Mouse (Mus musculus): ENCODE measurements at regions not wholly inside any gene's neighbourhood (a gene's known extent, or its start where the extent isn't known, plus 50 kb on each side); places are given as distances from the start of the nearest gene placed in this dataset.

- no peak for DNase-seq (ENCODE audit: low spot score in 2 of 2)
Measured at GRCm38 (mm10) chr6:11796361-11796760, 110.9 kb downstream of the Ndufa4 start.

DNA sequence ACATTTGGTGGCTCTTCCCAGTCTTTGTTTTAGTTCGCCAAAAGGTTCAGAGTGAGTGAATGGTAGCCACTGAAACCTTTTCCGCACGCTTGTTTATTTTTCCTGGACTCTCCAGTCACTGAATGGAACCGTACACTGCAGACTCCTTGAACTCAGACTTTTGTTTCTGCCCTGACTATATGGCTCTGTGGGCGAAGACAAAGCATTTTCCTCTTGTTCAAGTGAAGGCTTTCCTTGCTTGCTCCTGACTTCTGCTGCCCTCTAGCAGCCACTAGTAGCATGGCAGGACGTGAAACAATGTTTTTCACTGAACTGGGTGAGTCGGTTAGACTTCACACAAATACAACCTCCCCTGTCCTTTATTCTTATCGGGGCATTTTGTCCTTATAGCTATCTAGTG, 113.9 kb downstream of the Ndufa4 start:
- peak; percentile 6 to 25 for DNase-seq (ENCODE audit: low spot score in 2 of 2)

DNA sequence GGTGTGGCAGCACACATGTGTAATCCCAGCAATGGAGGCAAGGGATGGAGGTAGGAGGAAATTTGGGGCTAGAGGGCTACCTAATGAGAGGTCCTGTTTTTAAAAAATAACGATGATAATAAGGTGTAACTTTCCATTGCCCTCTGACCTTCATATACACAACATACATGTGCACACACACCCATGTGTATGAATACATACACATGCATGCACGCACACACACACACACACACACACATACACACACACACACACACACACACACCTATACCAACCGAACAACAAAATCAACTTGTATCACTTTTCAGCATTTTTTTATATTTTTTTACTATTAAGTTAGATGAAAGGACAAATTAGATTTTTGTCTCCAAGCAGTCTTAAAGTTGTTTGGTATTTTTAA, 115.1 kb downstream of the Ndufa4 start:
- DNase-seq (ENCODE audit: low spot score in 2 of 2) = no peak

DNA sequence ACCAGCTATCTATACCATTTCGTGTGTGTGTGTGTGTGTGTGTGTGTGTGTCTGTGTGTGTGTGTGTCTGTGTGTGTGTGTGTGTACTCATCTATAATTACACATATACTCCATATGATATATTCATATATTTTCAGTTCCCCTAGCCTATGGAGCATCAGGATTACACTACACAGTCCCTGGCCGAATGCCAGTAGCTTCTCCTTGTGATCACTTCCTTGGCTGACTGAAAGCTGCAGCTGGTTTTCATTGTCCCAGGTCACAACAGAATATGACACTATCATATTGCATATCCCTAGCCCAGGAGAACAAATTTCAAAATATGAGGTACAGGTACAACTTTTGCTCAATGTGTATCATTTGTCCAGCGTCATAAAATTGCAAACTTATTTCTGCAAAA, 116.2 kb downstream of the Ndufa4 start:
- DNase-seq (ENCODE audit: low spot score in 2 of 2) = no peak

DNA sequence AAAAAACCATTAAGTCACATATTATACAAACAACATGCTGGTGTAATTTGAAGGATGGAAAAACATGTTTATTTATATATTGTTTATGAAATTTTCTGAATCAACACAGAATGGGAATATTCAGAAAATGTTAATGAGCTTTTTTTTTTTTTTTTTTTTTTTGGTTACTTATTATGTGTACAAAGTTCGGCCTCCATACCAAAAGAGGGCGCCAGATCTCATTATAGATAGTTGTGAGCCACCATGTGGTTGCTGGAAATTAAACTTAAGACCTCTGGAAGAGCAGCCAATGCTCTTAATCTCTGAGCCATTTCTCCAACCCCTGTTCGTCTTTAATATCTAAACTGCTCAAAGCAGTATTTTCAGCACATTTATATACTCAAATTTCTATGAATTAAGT, 133.3 kb downstream of the Ndufa4 start:
- DNase-seq (ENCODE audit: low spot score in 2 of 2) = no peak

DNA sequence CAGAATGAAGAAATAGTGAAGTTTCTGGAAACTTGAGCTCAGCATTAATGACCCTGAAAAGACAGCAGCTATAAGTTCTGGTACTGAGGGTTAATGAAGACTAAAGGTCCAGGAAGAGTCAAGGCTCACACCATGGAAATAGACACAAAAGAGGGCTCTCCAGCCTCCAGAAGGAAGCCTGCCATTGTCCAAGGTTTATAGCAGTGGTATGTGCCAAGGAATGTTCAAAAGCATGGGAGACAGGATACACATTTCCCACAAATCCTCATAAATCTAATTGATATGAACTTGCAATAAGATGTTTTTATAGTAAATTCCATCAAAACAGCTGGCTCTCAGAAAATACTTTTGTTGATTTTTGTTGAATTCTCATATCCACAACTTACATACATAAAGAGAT, 144.4 kb downstream of the Ndufa4 start:
- no peak for DNase-seq (ENCODE audit: low spot score in 2 of 2)

- no peak for DNase-seq (ENCODE audit: low spot score in 2 of 2)
Measured at GRCm38 (mm10) chr6:11737667-11738066, 169.6 kb downstream of the Ndufa4 start.

GRCm38 (mm10) chr6:11731126-11731525, 176.2 kb downstream of the Ndufa4 start:
- no peak for DNase-seq (ENCODE audit: low spot score in 2 of 2)

- DNase-seq (ENCODE audit: low spot score in 2 of 2) = no peak
Measured at GRCm38 (mm10) chr6:11730667-11731066, 176.6 kb downstream of the Ndufa4 start.

GRCm38 (mm10) chr6:11727806-11728205, 179.5 kb downstream of the Ndufa4 start:
- DNase-seq (ENCODE audit: low spot score in 2 of 2) = no peak

DNA sequence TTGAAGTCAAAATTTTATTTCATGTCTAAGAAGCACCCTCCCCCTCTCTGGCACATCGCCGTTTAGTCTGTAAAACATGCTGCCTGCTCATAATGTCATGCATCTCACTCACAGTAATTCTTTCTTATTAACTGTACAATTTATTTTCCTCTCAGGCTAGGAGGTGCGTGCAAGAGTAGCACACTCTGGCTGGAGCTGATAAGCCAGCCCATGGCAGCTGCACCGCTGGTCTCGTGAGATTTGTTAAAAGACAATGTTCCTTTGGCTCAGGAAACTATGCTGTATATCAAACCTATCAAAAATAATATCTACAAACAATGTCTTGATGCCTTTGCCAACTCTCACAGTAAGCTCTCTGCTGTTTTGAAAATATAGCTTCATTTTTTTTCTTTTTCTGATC, 179.9 kb downstream of the Ndufa4 start:
- DNase-seq (ENCODE audit: low spot score in 2 of 2) = no peak

DNA sequence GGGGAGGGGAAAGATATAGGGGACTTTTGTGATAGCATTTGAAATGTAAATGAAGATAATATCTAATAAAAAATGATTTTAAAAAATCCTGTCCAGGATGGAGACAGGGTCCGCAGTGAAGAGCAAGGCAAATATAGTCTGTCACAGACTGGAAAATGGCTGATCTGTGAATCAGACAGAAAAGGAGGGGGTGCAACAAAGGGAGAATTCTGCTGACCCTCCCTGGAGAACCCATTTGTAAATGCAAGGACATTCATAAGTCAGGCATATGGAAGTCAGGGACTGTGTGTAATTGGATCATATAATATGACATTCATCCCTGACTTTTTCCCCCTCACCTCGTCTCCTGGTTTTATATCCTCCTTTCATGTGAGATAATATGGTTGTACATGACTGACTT, 183.8 kb downstream of the Ndufa4 start:
- no peak for DNase-seq (ENCODE audit: low spot score in 2 of 2)

DNA sequence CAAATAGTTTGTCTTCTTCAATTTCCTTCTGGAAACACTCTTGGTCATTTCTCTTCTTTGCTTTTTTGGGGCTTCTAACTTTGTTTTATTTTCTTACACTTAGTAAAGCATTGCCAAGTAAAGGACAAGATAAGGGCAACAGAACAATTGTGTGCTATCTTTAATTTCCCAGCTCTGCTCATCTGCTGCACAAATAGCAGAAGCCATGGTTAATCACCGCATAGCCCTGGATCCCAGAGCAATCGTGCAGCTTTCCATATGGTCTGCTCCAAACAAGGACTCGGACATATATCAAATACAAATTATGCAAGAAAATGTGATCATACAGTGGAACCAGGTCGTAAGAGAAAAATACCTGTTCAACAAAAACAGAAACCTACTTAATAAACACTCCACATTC, 187.0 kb downstream of the Ndufa4 start:
- no peak for DNase-seq (ENCODE audit: low spot score in 2 of 2)

- no peak for DNase-seq (ENCODE audit: low spot score in 2 of 2)
Measured at GRCm38 (mm10) chr6:11710581-11710980, 196.7 kb downstream of the Ndufa4 start.

- DNase-seq (ENCODE audit: low spot score in 2 of 2) = no peak
Measured at GRCm38 (mm10) chr6:11709465-11709864, 197.8 kb downstream of the Ndufa4 start.
